ENCODE assay signal across 13 mouse cellular contexts in the genomic region with DNA sequence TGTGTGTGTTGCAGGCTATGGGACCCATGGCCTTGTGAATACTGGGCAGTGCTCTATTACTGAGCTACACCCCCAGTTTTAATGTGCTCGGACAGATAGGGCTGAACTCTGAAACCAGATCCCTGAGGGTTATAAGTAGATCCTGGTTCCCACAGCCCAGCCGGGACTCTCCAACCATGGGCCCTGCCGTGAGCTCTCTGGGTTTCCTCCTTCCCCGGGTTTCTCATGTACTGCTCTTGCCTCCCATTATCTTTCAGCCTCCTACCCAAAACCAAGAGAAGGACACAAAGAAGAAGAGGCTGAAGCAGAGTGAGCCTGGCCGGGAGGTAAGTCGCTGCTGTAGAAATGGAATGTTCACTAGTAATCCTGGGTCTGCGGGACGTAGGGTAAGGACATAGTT. TPM values are rescaled to one million over a fixed set of nuclear protein-coding genes. Genes with fewer than 3 reads are reported as not detected.
DNase-seq lines count a peak whose midpoint lies in the region; ATAC-seq and TF ChIP-seq lines count a peak whose summit lies in the region.
"Had no signal": no experiment of that assay in that cellular context is flagged by ENCODE, and none has a peak within 500 bp of the region (broad histone marks: within the 10 kb centered on the region; RNA-seq: fewer than 3 reads in every experiment).

No protein-coding gene starts in this region.

- H3K36me3 ChIP-seq in heart, embryonic 16.5 days (ENCODE audit: control insufficient read depth, insufficient read depth): peaks cover 25% of the 10 kb centered on the region
- H3K36me3 ChIP-seq in G1E (replicated peaks): peaks cover 49% of the 10 kb centered on the region
- H3K36me3 ChIP-seq in liver, embryonic 14.5 days (replicated peaks; ENCODE audit: control insufficient read depth, insufficient read depth, low read depth): peaks cover 23% of the 10 kb centered on the region

- 93% methylated on average over 8 of the region's 8 CpGs for WGBS in cerebellum, adult 2 months
- WGBS in heart, embryonic 16.5 days: 83% methylated on average over 8 of the region's 8 CpGs
- WGBS in liver, embryonic 14.5 days (ENCODE audit: insufficient replicate concordance): 52% methylated on average over 8 of the region's 8 CpGs

- TF ChIP-seq EP300 in liver, embryonic 14.5 days (IDR thresholded peaks at IDR 0.05; ENCODE audit: low read depth): no peak

- no peaks in the 10 kb centered on the region for H3K27me3 ChIP-seq in cerebellum, adult 2 months (ENCODE audit: control insufficient read depth, insufficient read depth, low read length)
- H3K27me3 ChIP-seq in heart, embryonic 16.5 days (ENCODE audit: control insufficient read depth, insufficient read depth, low read length): no peaks in the 10 kb centered on the region
- no peaks in the 10 kb centered on the region for H3K27me3 ChIP-seq in G1E (ENCODE audit: insufficient read depth, low read length)
- no peaks in the 10 kb centered on the region for H3K27me3 ChIP-seq in liver, embryonic 14.5 days (ENCODE audit: control insufficient read depth, insufficient read depth, low read length)

- TF ChIP-seq POLR2A in cerebellum, adult 2 months (IDR thresholded peaks at IDR 0.05; ENCODE audit: borderline replicate concordance, insufficient read depth, low read length): no peak

- H3K4me3 ChIP-seq in cerebellum, adult 2 months (replicated peaks; ENCODE audit: insufficient read depth, low read depth, low read length): no peak overlapping the region
- no peak overlapping the region for H3K4me3 ChIP-seq in heart, embryonic 16.5 days (ENCODE audit: low read length)
- H3K4me3 ChIP-seq in G1E (ENCODE audit: low read depth, low read length): peak overlapping the region; percentile 67
- H3K4me3 ChIP-seq in liver, embryonic 14.5 days (ENCODE audit: insufficient read depth in 1 of 2, low read depth in 2 of 2, low read length in 2 of 2): peak overlapping the region; percentile 61 to 83

- no peak overlapping the region for H3K4me2 ChIP-seq in heart, embryonic 16.5 days (ENCODE audit: low read depth, low read length)
- H3K4me2 ChIP-seq in liver, embryonic 14.5 days (ENCODE audit: low read depth): peak overlapping the region; percentile 92

- no peaks in the 10 kb centered on the region for H3K4me1 ChIP-seq in cerebellum, adult 2 months (ENCODE audit: control insufficient read depth, insufficient read depth, low read length)
- no peaks in the 10 kb centered on the region; the same call in 1 of the 2 replicates for H3K4me1 ChIP-seq in heart, embryonic 16.5 days (ENCODE audit: control insufficient read depth, insufficient read depth, low read length)
- peaks cover 47% of the 10 kb centered on the region for H3K4me1 ChIP-seq in G1E (ENCODE audit: insufficient read depth, low read depth, low read length)
- H3K4me1 ChIP-seq in liver, embryonic 14.5 days (replicated peaks; ENCODE audit: control insufficient read depth in 2 of 2, insufficient read depth in 2 of 2, low read length in 1 of 2): peaks cover 14 to 22% of the 10 kb centered on the region in 2 experiments

- no peaks in the 10 kb centered on the region; the same call in 1 of the 2 replicates for H3K9me3 ChIP-seq in heart, embryonic 16.5 days (replicated peaks; ENCODE audit: control insufficient read depth, low read length)
- no peaks in the 10 kb centered on the region for H3K9me3 ChIP-seq in G1E (replicated peaks)
- H3K9me3 ChIP-seq in liver, embryonic 14.5 days (ENCODE audit: control insufficient read depth, low read length): no peaks in the 10 kb centered on the region

- H3K9ac ChIP-seq in heart, embryonic 16.5 days (ENCODE audit: low read length): 0 out of 2 replicates have a peak overlapping the region, but pooled peaks have one; percentile 21
- H3K9ac ChIP-seq in liver, embryonic 14.5 days (replicated peaks): peak overlapping the region; percentile 82

- no peak for TF ChIP-seq CTCF in cerebellum, adult 2 months (IDR thresholded peaks at IDR 0.05; ENCODE audit: borderline replicate concordance, insufficient read depth, low read depth, low read length)
- no peak for TF ChIP-seq CTCF in G1E (IDR thresholded peaks at IDR 0.05; ENCODE audit: low read depth, low read length)
- TF ChIP-seq CTCF in liver, embryonic 14.5 days (IDR thresholded peaks at IDR 0.05; ENCODE audit: low read depth): no peak

- DNase-seq in cerebellum, adult 9-11 months: peak; percentile 11
- DNase-seq in cerebellum, adult 2 months: no peak
- DNase-seq in heart, adult 18-20 months: no peak
- DNase-seq in G1E (ENCODE audit: low spot score): peak; percentile 5
- no peak for DNase-seq in liver, embryonic 14.5 days (ENCODE audit: low read depth in 3 of 3, low spot score in 3 of 3)
- DNase-seq in adrenal gland, adult (ENCODE audit: inconsistent age in 2 of 2, low spot score in 1 of 2): no peak
- DNase-seq in urinary bladder, adult 18-20 months (ENCODE audit: low spot score in 2 of 2): no peak
- DNase-seq: adrenal gland, postnatal 14 days; forebrain, postnatal 0 days; gastrocnemius, postnatal 36 days; kidney, adult 9 months; thymus, postnatal 4 days had no signal

- no peak overlapping the region for H3K27ac ChIP-seq in cerebellum, adult 2 months (ENCODE audit: insufficient read depth, low read length)
- no peak overlapping the region for H3K27ac ChIP-seq in heart, embryonic 16.5 days (ENCODE audit: low read length)
- 0 out of 2 replicates have a peak overlapping the region, but pooled peaks have one; percentile 7 for H3K27ac ChIP-seq in liver, embryonic 14.5 days

- ATAC-seq in heart, embryonic 16.5 days (replicated peaks; ENCODE audit: extremely low read depth, insufficient read depth, low FRiP score): no peak
- no peak for ATAC-seq in G1E (ENCODE audit: extremely low read depth, insufficient number of reproducible peaks, low FRiP score, poor library complexity, severe bottlenecking)
- no peak for ATAC-seq in liver, embryonic 14.5 days (ENCODE audit: insufficient read depth)

RNA-seq across cellular contexts. Expression of gene Tarsl2, which starts 1.3 kb away (rescaled TPM):
- polyA plus RNA-seq in cerebellum, adult 2 months (2012; rRNA removed): 17.6 and 17.9 TPM in 2 replicates
- 16.4 and 17.4 TPM in 2 replicates for polyA plus RNA-seq in heart, embryonic 16.5 days (2015; fragmentation: Nextera tagmentation; extraction: Ambion mirVana)
- total RNA-seq in heart, adult 18-20 months (2021): 10 to 100 TPM; 33.2 to 34.3 TPM
- total RNA-seq in G1E (2014; fragmentation: Nextera tagmentation): 35.2 and 42.3 TPM in 2 replicates
- 66.8 and 71.3 TPM in 2 replicates for total RNA-seq in G1E (2017)
- polyA plus RNA-seq in G1E (2012): 23.7 and 27.6 TPM in 2 replicates
- polyA plus RNA-seq in liver, embryonic 14.5 days (2012; rRNA removed): 6.3 and 10.7 TPM in 2 replicates
- 18.2 and 22.9 TPM in 2 replicates for polyA plus RNA-seq in liver, embryonic 14.5 days (2014; fragmentation: Nextera tagmentation; extraction: Ambion mirVana)

RNA-seq across cellular contexts. Expression of gene Tm2d3, which starts 45.0 kb away (rescaled TPM):
- polyA plus RNA-seq in cerebellum, adult 2 months (2012; rRNA removed): 142 and 151 TPM in 2 replicates
- polyA plus RNA-seq in heart, embryonic 16.5 days (2015; fragmentation: Nextera tagmentation; extraction: Ambion mirVana): 47.3 and 50.4 TPM in 2 replicates
- 10 to 100 TPM; 20.1 to 24.0 TPM for total RNA-seq in heart, adult 18-20 months (2021)
- total RNA-seq in G1E (2014; fragmentation: Nextera tagmentation) (18.6 and 40.6 TPM in 2 replicates), G1E (2017) (49.5 and 51.6 TPM in 2 replicates)
- polyA plus RNA-seq in G1E (2012): 6.1 and 8.3 TPM in 2 replicates
- polyA plus RNA-seq in liver, embryonic 14.5 days (2012; rRNA removed): 34.3 and 41.9 TPM in 2 replicates
- polyA plus RNA-seq in liver, embryonic 14.5 days (2014; fragmentation: Nextera tagmentation; extraction: Ambion mirVana): 33.6 and 34.6 TPM in 2 replicates

Comparison
In these comparisons a context has a peak if more than half of its experiments do, and no peak if none do; other contexts are left out.
1. DNase-seq: peak in cerebellum, adult 9-11 months (single experiment) and G1E (single experiment); none in cerebellum, adult 2 months (0 of 2), heart, adult 18-20 months (0 of 2), liver, embryonic 14.5 days (0 of 3), adrenal gland, adult (0 of 2) and urinary bladder, adult 18-20 months (0 of 2).
2. H3K4me3 ChIP-seq: peak in G1E (single experiment) and liver, embryonic 14.5 days (2 of 2); none in cerebellum, adult 2 months (single experiment) and heart, embryonic 16.5 days (single experiment).